Mouse (Mus musculus): ENCODE results near the gene Nup210.
"Not testable (repeated sequence)": the region's sequence is repeated elsewhere in the genome, so short reads cannot be mapped to it uniquely, and the experiment has no call there.

Nup210 gene

GRCm38 (mm10) chr6:91104765-91105399, 11.7 kb downstream of the Nup210 start:
- DNase-seq (ENCODE audit: low read depth, low spot score): no peak

- DNase-seq (ENCODE audit: low read depth, low spot score): not testable (repeated sequence)
Observed at GRCm38 (mm10) chr6:91103421-91103820, 13.2 kb downstream of the Nup210 start.

- DNase-seq (ENCODE audit: low read depth, low spot score): no peak
Observed at GRCm38 (mm10) chr6:91100621-91101020, 16.0 kb downstream of the Nup210 start.

GRCm38 (mm10) chr6:91097879-91098278, 18.8 kb downstream of the Nup210 start:
- DNase-seq (ENCODE audit: low read depth, low spot score): no peak

- DNase-seq (ENCODE audit: low read depth, low spot score): no peak
Observed at GRCm38 (mm10) chr6:91095072-91095601, 21.5 kb downstream of the Nup210 start.

- no peak for DNase-seq (ENCODE audit: low read depth, low spot score)
Observed at GRCm38 (mm10) chr6:91092216-91092899, 24.3 kb downstream of the Nup210 start.

- DNase-seq (ENCODE audit: low read depth, low spot score): no peak
Observed at GRCm38 (mm10) chr6:91085114-91085892, 31.3 kb downstream of the Nup210 start.

GRCm38 (mm10) chr6:91080033-91080432, 36.6 kb downstream of the Nup210 start:
- no peak for DNase-seq (ENCODE audit: low read depth, low spot score)

GRCm38 (mm10) chr6:91076249-91076648, 40.4 kb downstream of the Nup210 start:
- no peak for DNase-seq (ENCODE audit: low read depth, low spot score)

- no peak for DNase-seq (ENCODE audit: low read depth, low spot score)
Observed at GRCm38 (mm10) chr6:91068511-91068910, 48.1 kb downstream of the Nup210 start.

GRCm38 (mm10) chr6:91067048-91067447, 49.6 kb downstream of the Nup210 start:
- no peak for DNase-seq (ENCODE audit: low read depth, low spot score)

- DNase-seq (ENCODE audit: low read depth, low spot score): no peak
Observed at GRCm38 (mm10) chr6:91061296-91061695, 55.3 kb downstream of the Nup210 start.

- DNase-seq (ENCODE audit: low read depth, low spot score): peak; percentile 33
Observed at GRCm38 (mm10) chr6:91059711-91060110, 56.9 kb downstream of the Nup210 start.

GRCm38 (mm10) chr6:91057989-91058388, 58.6 kb downstream of the Nup210 start:
- no peak for DNase-seq (ENCODE audit: low read depth, low spot score)

GRCm38 (mm10) chr6:91056348-91056747, 60.3 kb downstream of the Nup210 start:
- no peak for DNase-seq (ENCODE audit: low read depth, low spot score)

GRCm38 (mm10) chr6:91052572-91052971, 64.1 kb downstream of the Nup210 start:
- no peak for DNase-seq (ENCODE audit: low read depth, low spot score)

GRCm38 (mm10) chr6:91048019-91048418, 68.6 kb downstream of the Nup210 start:
- no peak for DNase-seq (ENCODE audit: low read depth, low spot score)

GRCm38 (mm10) chr6:91047434-91047833, 69.2 kb downstream of the Nup210 start:
- DNase-seq (ENCODE audit: low read depth, low spot score): no peak

GRCm38 (mm10) chr6:91046184-91046583, 70.4 kb downstream of the Nup210 start:
- DNase-seq (ENCODE audit: low read depth, low spot score): no peak

GRCm38 (mm10) chr6:91044628-91045331, 71.8 kb downstream of the Nup210 start:
- DNase-seq (ENCODE audit: low read depth, low spot score): no peak

- no peak for DNase-seq (ENCODE audit: low read depth, low spot score)
Observed at GRCm38 (mm10) chr6:91041287-91041686, 75.3 kb downstream of the Nup210 start.

- no peak for DNase-seq (ENCODE audit: low read depth, low spot score)
Observed at GRCm38 (mm10) chr6:91028256-91028655, 88.4 kb downstream of the Nup210 start.
